Mouse (Mus musculus): ENCODE data around the gene Nap1l1. TPM values are rescaled to one million over a fixed set of nuclear protein-coding genes. Genes with fewer than 3 reads are reported as not detected.
A peak's percentile ranks its signal among the peaks of the same experiment; 100 is the strongest.
"Not testable (repeated sequence)": the region's sequence is repeated elsewhere in the genome, so short reads cannot be mapped to it uniquely, and the experiment has no call there.

Nap1l1 gene
- polyA plus RNA-seq, 2 experiments = 103 to 117 TPM

DNA sequence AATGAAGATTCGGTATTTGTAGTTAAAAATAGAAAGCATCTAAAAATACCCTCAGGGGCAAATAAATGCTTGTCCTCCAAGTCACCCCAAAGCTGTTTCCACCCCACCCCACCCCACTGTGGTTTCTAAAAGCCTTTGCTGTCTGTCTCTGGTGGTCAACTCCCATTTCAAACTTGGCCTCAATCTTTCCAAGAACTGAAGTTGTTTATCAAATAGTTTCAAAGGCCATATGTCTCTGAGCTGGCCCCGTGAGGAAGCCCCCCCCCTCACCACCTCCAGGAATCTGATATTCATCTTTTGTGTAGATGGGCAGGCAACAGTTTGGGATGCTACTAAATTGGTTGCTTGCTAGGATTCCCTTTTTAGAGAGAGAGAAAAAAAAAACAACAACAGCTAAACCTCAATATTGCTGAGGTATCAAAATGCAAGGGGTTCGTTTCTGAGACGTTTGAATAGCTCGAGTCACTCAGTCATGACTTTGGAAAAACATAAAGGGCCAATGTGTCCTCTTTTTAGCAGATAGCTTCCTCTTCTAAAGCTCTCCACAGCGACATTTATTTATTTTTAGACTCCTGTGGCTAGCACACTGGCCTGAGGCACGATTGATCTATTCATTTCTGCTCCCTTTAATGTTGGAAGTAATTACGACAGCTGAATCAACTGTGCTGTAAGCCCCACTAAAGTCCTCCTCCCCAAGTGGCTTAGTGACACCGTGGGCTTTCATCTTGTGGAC lies 26.9 kb upstream of the Nap1l1 start:
- no peak overlapping the region for H3K27ac ChIP-seq
- WGBS (ENCODE audit: insufficient replicate concordance) = 12% methylated on average over 9 of the region's 9 CpGs
- H3K4me1 ChIP-seq (replicated peaks; ENCODE audit: control insufficient read depth in 2 of 2, insufficient read depth in 2 of 2, low read length in 1 of 2) = peaks cover 0 to 16% of the 10 kb centered on the region in 2 experiments; a peak in 3 of 4 replicates
- no peak overlapping the region for H3K9ac ChIP-seq (replicated peaks)
- no peak overlapping the region; the same call in 1 of the 2 replicates for H3K4me2 ChIP-seq (ENCODE audit: low read depth)
- no peaks in the 10 kb centered on the region for H3K36me3 ChIP-seq (replicated peaks; ENCODE audit: control insufficient read depth, insufficient read depth, low read depth)
- no peak overlapping the region for H3K4me3 ChIP-seq (ENCODE audit: insufficient read depth in 1 of 2, low read depth in 2 of 2, low read length in 2 of 2)
- TF ChIP-seq EP300 (IDR thresholded peaks at IDR 0.05; ENCODE audit: low read depth) (no peak), CTCF (IDR thresholded peaks at IDR 0.05; ENCODE audit: low read depth) (no peak)
- no peaks in the 10 kb centered on the region for H3K27me3 ChIP-seq (ENCODE audit: control insufficient read depth, insufficient read depth, low read length)
- DNase-seq (ENCODE audit: low read depth in 3 of 3, low spot score in 3 of 3) = no peak
- ATAC-seq (ENCODE audit: insufficient read depth) = no peak; the same call in 1 of the 2 replicates
- no peaks in the 10 kb centered on the region for H3K9me3 ChIP-seq (ENCODE audit: control insufficient read depth, low read length)

DNA sequence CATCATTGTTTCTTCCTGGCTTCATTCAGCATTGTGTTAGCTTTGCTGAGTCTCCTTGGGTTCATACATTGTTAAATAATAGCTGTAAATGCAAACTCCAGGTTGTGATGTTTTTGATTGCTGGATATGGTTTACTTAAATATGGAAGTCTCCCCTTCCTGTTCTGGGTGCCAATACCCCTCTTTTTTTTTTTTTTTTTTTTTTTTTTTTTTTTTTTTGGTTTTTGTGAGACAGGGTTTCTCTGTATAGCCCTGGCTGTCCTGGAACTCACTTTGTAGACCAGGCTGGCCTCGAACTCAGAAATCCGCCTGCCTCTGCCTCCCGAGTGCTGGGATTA lies 26.4 kb upstream of the Nap1l1 start:
- not testable (repeated sequence) for H3K4me2 ChIP-seq (ENCODE audit: low read depth); H3K27me3 ChIP-seq (ENCODE audit: control insufficient read depth, insufficient read depth, low read length); H3K9ac ChIP-seq (replicated peaks); H3K36me3 ChIP-seq (replicated peaks; ENCODE audit: control insufficient read depth, insufficient read depth, low read depth); ATAC-seq (ENCODE audit: insufficient read depth); H3K9me3 ChIP-seq (ENCODE audit: control insufficient read depth, low read length); DNase-seq (ENCODE audit: low read depth in 3 of 3, low spot score in 3 of 3); H3K27ac ChIP-seq; H3K4me3 ChIP-seq (ENCODE audit: insufficient read depth in 1 of 2, low read depth in 2 of 2, low read length in 2 of 2)
- peaks cover 0 to 16% of the 10 kb centered on the region in 2 experiments; a peak in 3 of 4 replicates for H3K4me1 ChIP-seq (replicated peaks; ENCODE audit: control insufficient read depth in 2 of 2, insufficient read depth in 2 of 2, low read length in 1 of 2)
- 81% methylated on average over 3 of the region's 3 CpGs for WGBS (ENCODE audit: insufficient replicate concordance)

DNA sequence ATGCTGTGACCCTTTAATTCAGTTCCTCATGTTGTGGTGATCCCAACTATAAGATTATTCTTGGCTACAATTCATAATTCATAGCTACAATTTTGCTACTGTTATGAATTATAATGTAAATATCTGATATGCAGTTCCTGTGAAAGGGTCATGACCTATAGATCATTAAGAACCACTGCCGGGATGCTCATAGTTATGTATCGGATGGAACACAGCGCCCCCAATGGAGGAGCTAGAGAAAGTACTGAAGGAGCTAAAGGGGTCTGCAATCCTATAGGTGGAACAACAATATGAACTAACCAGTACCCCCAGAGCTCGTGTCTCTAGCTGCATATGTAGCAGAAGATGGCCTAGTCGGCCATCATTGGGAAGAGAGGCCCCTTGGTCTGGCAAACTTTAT lies 23.4 kb upstream of the Nap1l1 start:
- not testable (repeated sequence) for H3K27me3 ChIP-seq (ENCODE audit: control insufficient read depth, insufficient read depth, low read length); H3K27ac ChIP-seq; ATAC-seq (ENCODE audit: insufficient read depth); H3K9ac ChIP-seq (replicated peaks); H3K9me3 ChIP-seq (ENCODE audit: control insufficient read depth, low read length); H3K36me3 ChIP-seq (replicated peaks; ENCODE audit: control insufficient read depth, insufficient read depth, low read depth); H3K4me3 ChIP-seq (ENCODE audit: insufficient read depth in 1 of 2, low read depth in 2 of 2, low read length in 2 of 2); H3K4me2 ChIP-seq (ENCODE audit: low read depth); DNase-seq (ENCODE audit: low read depth in 3 of 3, low spot score in 3 of 3)
- WGBS (ENCODE audit: insufficient replicate concordance) = 58% methylated on average over 5 of the region's 5 CpGs
- peaks cover 0 to 18% of the 10 kb centered on the region in 2 experiments for H3K4me1 ChIP-seq (replicated peaks; ENCODE audit: control insufficient read depth in 2 of 2, insufficient read depth in 2 of 2, low read length in 1 of 2)

DNA sequence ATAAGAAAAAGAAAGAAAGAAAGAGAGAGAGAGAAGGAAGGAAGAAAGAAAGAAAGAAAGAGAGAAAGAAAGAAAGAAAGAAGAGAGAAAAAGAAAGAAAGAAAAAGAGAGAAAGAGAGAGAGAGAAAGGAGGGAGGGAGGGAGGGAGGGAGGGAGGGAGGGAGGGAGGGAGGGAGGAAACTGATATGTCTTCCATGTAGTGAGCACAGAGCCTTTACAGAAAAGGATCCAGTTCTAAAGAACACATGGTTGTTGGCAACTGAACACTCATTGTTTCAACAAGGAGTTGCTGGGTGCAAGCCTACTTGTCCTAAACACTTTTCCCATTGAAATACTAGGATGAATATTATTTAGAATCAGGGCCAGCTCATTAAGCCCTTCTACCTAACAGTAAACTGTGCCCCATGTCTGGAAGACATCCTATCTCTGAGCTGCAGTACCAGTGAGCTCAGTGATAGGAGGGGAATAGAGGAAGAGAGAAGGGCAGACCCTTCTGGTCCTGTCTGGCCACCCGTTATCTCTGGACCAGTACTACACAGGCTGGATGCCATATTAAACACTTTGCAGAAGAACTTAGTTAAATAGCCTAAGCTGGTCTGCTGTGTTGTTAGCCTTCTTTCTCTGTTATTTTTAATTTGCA lies 21.2 kb upstream of the Nap1l1 start:
- 9% methylated on average over 1 of the region's 1 CpGs for WGBS (ENCODE audit: insufficient replicate concordance)
- TF ChIP-seq EP300 (IDR thresholded peaks at IDR 0.05; ENCODE audit: low read depth) (no peak), CTCF (IDR thresholded peaks at IDR 0.05; ENCODE audit: low read depth) (no peak)
- no peak for DNase-seq (ENCODE audit: low read depth in 3 of 3, low spot score in 3 of 3)

DNA sequence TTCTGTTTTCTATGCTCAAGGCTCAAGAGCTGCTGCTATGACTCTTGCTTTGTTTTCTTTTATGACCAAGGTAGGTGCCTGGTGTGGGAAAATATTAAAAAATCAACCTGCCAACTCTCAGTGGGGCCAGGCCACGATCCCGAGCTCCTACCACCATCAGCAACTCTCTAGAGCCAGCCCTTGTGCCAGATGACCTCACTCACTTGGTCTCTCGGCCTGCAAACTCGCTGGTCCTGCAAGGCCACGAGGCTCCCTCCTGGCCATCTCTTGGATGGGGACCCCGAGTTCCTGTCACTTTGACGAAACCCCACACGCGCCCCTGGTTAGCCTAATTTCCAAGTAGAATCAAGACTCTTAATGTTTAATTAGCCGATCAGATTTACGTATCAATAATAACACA lies 20.6 kb upstream of the Nap1l1 start:
- no peak for DNase-seq (ENCODE audit: low read depth in 3 of 3, low spot score in 3 of 3)
- no peak for ATAC-seq (ENCODE audit: insufficient read depth)
- 75% methylated on average over 11 of the region's 11 CpGs for WGBS (ENCODE audit: insufficient replicate concordance)
- no peaks in the 10 kb centered on the region for H3K27me3 ChIP-seq (ENCODE audit: control insufficient read depth, insufficient read depth, low read length)
- H3K4me2 ChIP-seq (ENCODE audit: low read depth) = no peak overlapping the region
- no peaks in the 10 kb centered on the region for H3K9me3 ChIP-seq (ENCODE audit: control insufficient read depth, low read length)
- no peak for TF ChIP-seq EP300 (IDR thresholded peaks at IDR 0.05; ENCODE audit: low read depth)
- TF ChIP-seq CTCF (IDR thresholded peaks at IDR 0.05; ENCODE audit: low read depth) = no peak
- H3K27ac ChIP-seq = no peak overlapping the region
- no peak overlapping the region for H3K4me3 ChIP-seq (ENCODE audit: insufficient read depth in 1 of 2, low read depth in 2 of 2, low read length in 2 of 2)
- H3K9ac ChIP-seq (replicated peaks) = no peak overlapping the region
- no peaks in the 10 kb centered on the region for H3K36me3 ChIP-seq (replicated peaks; ENCODE audit: control insufficient read depth, insufficient read depth, low read depth)
- H3K4me1 ChIP-seq (replicated peaks; ENCODE audit: control insufficient read depth in 2 of 2, insufficient read depth in 2 of 2, low read length in 1 of 2) = peaks cover 0 to 8% of the 10 kb centered on the region in 2 experiments; a peak in 3 of 4 replicates

More for the DNA sequence above, 21.2 kb upstream of the Nap1l1 start:
- Histone ChIP-seq H3K27me3 (ENCODE audit: control insufficient read depth, insufficient read depth, low read length) (no peaks in the 10 kb centered on the region), H3K27ac (no peak overlapping the region), H3K36me3 (replicated peaks; ENCODE audit: control insufficient read depth, insufficient read depth, low read depth) (no peaks in the 10 kb centered on the region), H3K9me3 (ENCODE audit: control insufficient read depth, low read length) (no peaks in the 10 kb centered on the region), H3K4me2 (ENCODE audit: low read depth) (no peak overlapping the region), H3K4me3 (ENCODE audit: insufficient read depth in 1 of 2, low read depth in 2 of 2, low read length in 2 of 2) (no peak overlapping the region), H3K4me1 (replicated peaks; ENCODE audit: control insufficient read depth in 2 of 2, insufficient read depth in 2 of 2, low read length in 1 of 2) (peaks cover 0 to 8% of the 10 kb centered on the region in 2 experiments; a peak in 3 of 4 replicates), H3K9ac (replicated peaks) (no peak overlapping the region)
- peak; percentile 90 for ATAC-seq (ENCODE audit: insufficient read depth)

All from liver, embryonic 14.5 days (tissue).